Mouse (Mus musculus) brain, embryonic 14.5 days (tissue): ENCODE measurements around the gene Scml4.

Experiments
- CTCF ChIP-seq: fragments of 200-500 bp; IDR thresholded peaks from 2 replicates; pipeline ENCODE4 v1.5.1; 2012; ENCODE audit warnings: inconsistent platforms, mild to moderate bottlenecking, moderate library complexity, borderline replicate concordance; ENCODE audit not compliant: insufficient read depth, insufficient read length; ENCODE audit errors: extremely low read depth
- POLR2A ChIP-seq: fragments of 200-500 bp; IDR thresholded peaks from 2 replicates; pipeline ENCODE4 v1.6.1; 2012; ENCODE audit warnings: mild to moderate bottlenecking, inconsistent platforms, borderline replicate concordance; ENCODE audit not compliant: poor library complexity, insufficient read depth, insufficient read length, severe bottlenecking; ENCODE audit errors: extremely low read depth

- TF ChIP-seq CTCF (no peak), POLR2A (no peak)
Observed at GRCm38 (mm10) chr10:42934672-42935071, 74.5 kb downstream of the Scml4 start.
